Mouse (Mus musculus): ENCODE measurements around the gene Ibtk.

- no peak for TF ChIP-seq CTCF (IDR thresholded peaks at IDR 0.05; ENCODE audit: control insufficient read depth, insufficient read depth, low read length)
- TF ChIP-seq POLR2A (IDR thresholded peaks at IDR 0.05; ENCODE audit: borderline replicate concordance, control insufficient read depth, low read depth, low read length), result no peak
Measured at GRCm38 (mm10) chr9:85749922-85750509, 882 bp upstream of the Ibtk start.
